Mouse (Mus musculus) myocyte (in vitro differentiated cells): ENCODE measurements at regions not wholly inside any gene's neighbourhood (a gene's known extent, or its start where the extent isn't known, plus 50 kb on each side); places are given as distances from the start of the nearest gene placed in this dataset.
"Not testable (repeated sequence)": the region's sequence is repeated elsewhere in the genome, so short reads cannot be mapped to it uniquely, and the experiment has no call there.

Experiments
- MAX ChIP-seq: IDR thresholded peaks from one replicate; pipeline ENCODE4 v1.6.1; 2011; ENCODE audit warnings: low read depth, mild to moderate bottlenecking, control low read depth
- MYOD1 ChIP-seq, 3 experiments: IDR thresholded peaks; one replicate each; pipeline ENCODE4 v1.6.1; 2011; ENCODE audit warnings: control low read depth in 2 of 3, low read depth in 2 of 3, mild to moderate bottlenecking in 2 of 3, moderate library complexity in 1 of 3; ENCODE audit not compliant: insufficient read length in 2 of 3, control insufficient read depth in 1 of 3
- POLR2A ChIP-seq: IDR thresholded peaks from one replicate; pipeline ENCODE4 v1.6.1; 2011; ENCODE audit warnings: low read depth, mild to moderate bottlenecking, control low read depth, moderate library complexity; ENCODE audit not compliant: insufficient read length
- POLR2AphosphoS2 ChIP-seq: IDR thresholded peaks from one replicate; pipeline ENCODE4 v1.6.1; 2011; ENCODE audit warnings: low read depth, control low read depth; ENCODE audit not compliant: insufficient read length
- REST ChIP-seq: IDR thresholded peaks from one replicate; pipeline ENCODE4 v1.6.1; 2011; ENCODE audit warnings: mild to moderate bottlenecking, control low read depth, moderate library complexity; ENCODE audit not compliant: insufficient read depth, insufficient read length
- TCF12 ChIP-seq: IDR thresholded peaks from one replicate; pipeline ENCODE4 v1.6.1; 2011; ENCODE audit warnings: mild to moderate bottlenecking, control low read depth; ENCODE audit not compliant: poor library complexity, insufficient read depth, severe bottlenecking
- USF1 ChIP-seq: IDR thresholded peaks from one replicate; pipeline ENCODE4 v1.6.1; 2011; ENCODE audit warnings: low read depth, mild to moderate bottlenecking, control low read depth, moderate library complexity

DNA sequence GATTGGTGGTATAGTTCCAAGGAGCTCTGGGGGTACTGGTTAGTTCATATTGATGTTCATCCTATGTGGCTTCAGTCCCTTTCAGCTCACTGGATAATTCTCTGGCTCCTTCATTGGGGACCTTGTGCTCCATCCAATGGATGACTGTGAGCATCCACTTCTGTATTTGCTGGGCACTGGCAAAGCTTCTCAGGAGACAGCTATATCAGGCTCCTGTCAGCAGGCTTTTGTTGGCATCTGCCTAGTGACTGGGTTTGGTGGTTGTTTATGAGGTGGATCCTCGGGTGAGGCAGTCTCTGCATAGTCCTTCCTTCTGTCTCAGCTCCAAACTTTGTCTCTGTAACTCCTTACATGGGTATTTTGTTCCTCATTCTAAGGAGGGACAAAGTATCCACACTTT is 330.2 kb downstream of the Tox3 start:
- TF ChIP-seq POLR2A; POLR2AphosphoS2; TCF12; MYOD1 (IDR thresholded peaks at IDR 0.05; ENCODE audit: control insufficient read depth in 1 of 3, insufficient read length in 2 of 3, low read depth in 2 of 3); REST; MAX; USF1: not testable (repeated sequence)
